Mouse (Mus musculus) spleen, embryonic (tissue): Measurements from ENCODE around the gene Rabl2.

Source experiments
- CTCF ChIA-PET: fragments of 350-600 bp; sonication (Branson Sonifier 250); formaldehyde crosslinking; loops from one replicate; lab custom pipeline; 2022; lab: Charles Lee

The Rabl2 gene

DNA sequence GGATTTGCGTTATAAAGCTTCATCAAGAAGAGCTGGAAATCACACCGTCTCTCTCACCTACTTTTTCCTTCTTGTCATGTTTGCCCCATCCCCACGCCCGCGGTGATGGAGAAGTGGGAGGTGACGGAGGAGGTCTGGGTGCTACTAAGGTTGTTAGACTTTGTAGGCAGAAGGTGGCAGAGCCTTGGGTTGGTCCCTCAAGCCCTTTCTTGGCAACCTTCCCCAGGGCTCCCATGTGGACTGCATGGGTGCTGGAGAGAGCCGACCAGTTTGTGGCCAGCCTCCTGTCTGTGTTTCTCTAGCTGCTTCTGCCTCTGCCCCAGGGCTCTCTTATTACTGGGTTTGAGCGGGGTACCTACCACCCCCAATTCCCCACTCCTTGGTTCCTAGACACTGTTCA is 41.2 kb downstream of the Rabl2 start:
- CTCF ChIA-PET, result no interaction called here

DNA sequence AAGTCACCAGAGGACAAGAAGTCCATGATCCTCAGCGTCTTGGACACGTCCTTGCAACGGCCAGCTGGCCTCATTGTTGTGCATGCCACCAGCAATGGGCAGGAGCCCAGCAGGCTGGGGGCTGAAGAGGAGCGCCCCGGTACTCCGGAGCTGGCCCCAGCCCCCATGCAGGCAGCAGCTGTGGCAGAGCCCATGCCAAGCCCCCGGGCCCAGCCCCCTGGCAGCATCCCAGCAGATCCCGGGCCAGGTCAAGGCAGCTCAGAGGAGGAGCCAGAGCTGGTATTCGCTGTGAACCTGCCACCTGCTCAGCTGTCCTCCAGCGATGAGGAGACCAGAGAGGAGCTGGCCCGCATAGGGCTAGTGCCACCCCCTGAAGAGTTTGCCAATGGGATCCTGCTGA is 42.9 kb downstream of the Rabl2 start:
- CTCF ChIA-PET, result no interaction called here

DNA sequence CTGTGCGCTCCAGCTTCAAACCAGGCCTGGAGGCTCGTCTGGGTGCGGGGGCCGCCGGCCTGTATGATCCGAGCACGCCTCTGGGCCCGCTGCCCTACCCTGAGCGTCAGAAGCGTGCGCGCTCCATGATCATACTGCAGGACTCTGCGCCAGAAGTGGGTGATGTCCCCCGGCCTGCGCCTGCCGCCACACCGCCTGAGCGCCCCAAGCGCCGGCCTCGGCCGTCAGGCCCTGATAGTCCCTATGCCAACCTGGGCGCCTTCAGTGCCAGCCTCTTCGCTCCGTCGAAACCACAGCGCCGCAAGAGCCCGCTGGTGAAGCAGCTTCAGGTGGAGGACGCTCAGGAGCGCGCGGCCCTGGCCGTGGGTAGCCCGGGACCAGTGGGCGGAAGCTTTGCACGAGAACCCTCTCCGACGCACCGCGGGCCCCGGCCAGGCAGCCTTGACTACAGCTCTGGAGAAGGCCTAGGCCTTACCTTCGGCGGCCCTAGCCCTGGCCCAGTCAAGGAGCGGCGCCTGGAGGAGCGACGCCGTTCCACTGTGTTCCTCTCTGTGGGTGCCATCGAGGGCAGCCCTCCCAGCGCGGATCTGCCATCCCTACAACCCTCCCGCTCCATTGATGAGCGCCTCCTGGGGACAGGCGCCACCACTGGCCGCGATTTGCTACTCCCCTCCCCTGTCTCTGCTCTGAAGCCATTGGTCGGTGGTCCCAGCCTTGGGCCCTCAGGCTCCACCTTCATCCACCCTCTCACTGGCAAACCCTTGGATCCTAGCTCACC is 43.7 kb downstream of the Rabl2 start:
- CTCF ChIA-PET, result no interaction called here

GRCm38 (mm10) chr15:89547321-89547720 is 44.4 kb downstream of the Rabl2 start:
- CTCF ChIA-PET, result no interaction called here

DNA sequence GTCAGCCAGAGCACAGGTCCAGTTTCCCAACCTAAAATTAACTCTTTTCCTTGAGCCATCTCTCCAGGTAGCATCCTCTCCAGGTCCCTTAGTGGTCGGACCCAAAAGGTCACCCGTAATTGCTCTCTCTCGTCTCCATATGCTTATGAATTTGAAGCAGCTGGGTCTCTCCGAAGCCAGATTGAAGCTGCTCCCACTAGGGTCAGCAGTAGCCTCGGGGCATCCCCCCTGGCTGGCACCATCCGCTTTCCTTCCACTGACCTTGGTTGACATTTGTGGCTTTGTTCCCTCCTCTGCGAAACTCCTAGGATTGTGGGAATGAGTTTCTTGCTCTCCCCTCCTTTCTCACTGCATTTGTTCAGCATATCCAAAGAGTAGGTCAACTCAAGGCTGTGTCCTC is 47.6 kb downstream of the Rabl2 start:
- CTCF ChIA-PET, result no interaction called here

GRCm38 (mm10) chr15:89533843-89534207 is 57.9 kb downstream of the Rabl2 start:
- CTCF ChIA-PET, result no interaction called here

GRCm38 (mm10) chr15:89532924-89533842 is 58.5 kb downstream of the Rabl2 start:
- CTCF ChIA-PET, result no interaction called here
